Mouse (Mus musculus) layer of hippocampus, postnatal 25 days (tissue): ENCODE results near the gene Lypd4. TPM values are rescaled to one million over a fixed set of nuclear protein-coding genes. Genes with fewer than 3 reads are reported as not detected.

Source experiments
- DNase-seq, 2 experiments: peaks; one replicate each; pipeline ENCODE4 v3.0.0; 2022; ENCODE audit warnings: mixed read lengths in 2 of 2, low spot score in 1 of 2; ENCODE audit errors: extremely low spot score in 1 of 2
- total RNA-seq, 2 experiments: library from RNA; stranded (reverse); gene quantifications; 2 replicates each; pipeline ENCODE4 v1.2.3; 2021

The Lypd4 gene
- total RNA-seq, 2 experiments from 2014 or later = not detected

DNA sequence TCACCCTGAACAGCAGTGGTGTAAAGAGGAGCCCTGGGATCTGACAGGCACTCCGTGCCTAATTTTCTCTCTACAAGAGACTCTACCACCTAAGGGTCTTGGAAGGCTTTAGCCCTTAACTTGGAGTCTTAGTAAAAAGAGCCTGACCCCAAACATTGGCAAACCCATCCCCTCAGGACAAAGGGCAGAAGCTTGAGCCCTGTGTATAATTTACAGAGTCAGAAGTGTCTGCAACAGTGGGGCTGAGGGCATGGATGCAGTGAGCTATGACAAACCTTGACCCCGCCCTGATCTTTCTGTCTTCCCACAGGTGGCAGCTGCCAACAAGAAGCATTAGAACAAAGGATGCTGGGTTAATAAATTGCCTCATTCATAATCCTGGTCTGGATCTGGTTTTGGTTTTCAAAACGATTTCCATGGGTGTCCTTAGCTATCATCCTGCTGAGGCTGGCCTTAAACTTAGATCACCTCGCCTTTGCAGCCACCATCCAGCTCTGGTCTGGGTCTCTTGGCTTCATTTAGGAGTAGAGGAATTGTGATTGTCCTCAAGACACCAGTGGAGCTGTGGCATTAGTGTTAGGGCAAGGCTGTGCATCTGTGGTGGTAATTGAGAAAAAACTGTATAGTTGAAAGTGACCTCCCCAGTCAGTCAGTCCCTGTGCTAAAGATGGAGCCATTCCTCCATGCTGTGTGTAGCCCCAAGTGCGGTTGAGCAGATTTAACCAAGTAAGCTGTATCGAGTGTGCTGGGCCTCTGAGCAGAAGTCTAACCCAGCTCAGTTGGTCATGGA, 19.9 kb upstream of the Lypd4 start:
- no peak for DNase-seq

DNA sequence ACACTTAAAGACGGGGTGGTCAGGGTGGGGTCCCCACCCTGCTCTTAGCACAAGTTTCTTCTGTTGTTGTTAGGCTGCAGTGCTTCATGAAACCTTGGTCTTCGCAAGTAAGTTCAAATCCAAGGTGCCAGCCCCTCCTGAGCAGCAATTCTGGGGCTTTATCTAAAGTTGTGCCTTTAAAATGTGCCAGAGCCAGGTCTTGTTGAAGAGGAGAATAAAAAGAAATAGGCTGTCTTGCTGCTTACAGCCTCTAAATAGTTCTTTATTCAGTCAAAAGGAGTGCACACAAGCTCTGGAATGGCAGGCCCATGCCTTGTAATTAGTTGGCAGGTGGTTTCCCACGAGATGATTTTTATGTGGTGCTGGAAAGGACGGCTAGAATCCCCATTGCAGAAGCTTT, 17.4 kb upstream of the Lypd4 start:
- no peak for DNase-seq

DNA sequence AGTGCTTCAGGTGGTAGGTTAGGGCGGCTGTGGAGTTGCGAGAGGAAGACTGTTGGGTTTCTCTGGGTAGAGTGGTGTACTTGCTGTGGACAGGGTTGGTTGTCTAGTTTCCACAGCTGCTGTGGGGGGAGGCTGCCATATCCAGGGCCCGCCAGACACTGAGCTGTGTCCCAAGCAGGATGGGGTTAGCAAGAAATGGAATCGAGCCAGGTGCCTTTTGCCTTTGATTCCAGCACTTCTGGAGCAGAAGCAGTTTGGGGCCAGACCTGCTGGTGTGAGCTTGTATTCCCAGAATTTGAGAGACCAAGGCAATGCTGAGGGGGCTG, 16.5 kb upstream of the Lypd4 start:
- no peak for DNase-seq

DNA sequence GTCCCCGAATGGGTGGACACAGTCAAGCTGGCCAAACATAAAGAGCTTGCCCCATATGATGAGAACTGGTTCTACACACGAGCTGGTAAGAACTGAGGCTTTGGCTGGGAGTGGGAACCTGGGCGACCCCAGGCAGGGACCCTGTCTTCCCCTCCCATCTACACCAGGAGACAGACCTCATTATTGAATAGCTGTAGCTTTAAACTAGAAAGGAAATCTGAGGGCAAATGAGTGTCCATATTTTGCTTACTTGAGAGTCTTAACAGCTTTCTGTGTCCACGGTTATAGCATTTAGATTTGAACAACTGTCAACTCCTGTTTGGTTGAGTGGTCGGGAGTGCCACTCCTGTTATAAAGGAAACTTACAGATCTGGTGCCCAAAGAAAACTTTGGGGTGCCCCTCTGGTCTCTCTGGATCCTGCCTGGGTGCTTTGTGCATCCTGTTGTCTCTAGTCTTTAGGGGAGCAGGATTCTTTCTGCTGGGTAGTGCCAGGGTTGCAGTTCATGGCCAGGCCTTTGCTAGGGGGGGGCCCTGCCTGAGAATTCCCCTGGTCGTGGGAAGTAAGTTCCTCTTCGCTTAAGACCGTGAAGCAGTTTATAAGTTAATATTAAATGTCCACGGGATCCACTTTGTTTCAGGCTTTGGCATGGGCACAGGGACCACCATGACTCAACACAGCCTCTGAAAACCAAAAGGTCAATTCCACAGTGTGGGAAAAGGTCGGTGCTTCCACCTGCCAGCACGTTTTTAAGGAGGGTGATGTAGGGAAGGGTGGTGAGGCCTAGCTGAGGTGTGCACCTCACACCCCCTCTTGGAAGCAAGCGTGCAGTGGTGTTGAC, 15.9 kb upstream of the Lypd4 start:
- no peak for DNase-seq

DNA sequence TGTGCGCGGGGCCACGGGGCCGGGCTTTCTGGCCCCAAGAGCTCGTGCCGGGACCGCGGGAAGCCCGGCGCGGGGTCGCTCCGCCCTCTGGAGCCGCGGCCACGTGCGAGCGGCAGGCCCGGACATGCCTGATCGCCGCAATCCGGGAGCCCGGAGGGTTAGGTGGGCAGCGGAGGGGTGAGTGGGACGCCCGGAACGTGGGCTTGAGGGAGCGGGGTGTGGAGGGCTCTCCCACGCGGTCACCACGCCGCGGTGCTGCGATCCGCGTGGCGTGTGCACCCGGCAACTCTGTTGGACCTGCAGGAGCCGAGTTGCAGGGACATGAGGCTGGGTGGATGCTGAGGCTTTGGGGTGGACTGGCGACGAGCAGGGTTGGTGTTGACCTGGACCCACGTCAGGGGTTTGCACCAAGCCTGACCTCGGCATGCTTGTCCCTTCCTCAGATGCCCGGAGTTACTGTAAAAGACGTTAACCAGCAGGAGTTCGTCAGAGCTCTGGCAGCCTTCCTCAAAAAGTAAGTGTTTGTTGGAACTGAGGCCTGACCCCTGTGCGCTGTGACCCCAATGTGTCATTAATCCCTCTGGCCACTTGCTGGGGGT, 15.1 kb upstream of the Lypd4 start:
- DNase-seq = no peak

DNA sequence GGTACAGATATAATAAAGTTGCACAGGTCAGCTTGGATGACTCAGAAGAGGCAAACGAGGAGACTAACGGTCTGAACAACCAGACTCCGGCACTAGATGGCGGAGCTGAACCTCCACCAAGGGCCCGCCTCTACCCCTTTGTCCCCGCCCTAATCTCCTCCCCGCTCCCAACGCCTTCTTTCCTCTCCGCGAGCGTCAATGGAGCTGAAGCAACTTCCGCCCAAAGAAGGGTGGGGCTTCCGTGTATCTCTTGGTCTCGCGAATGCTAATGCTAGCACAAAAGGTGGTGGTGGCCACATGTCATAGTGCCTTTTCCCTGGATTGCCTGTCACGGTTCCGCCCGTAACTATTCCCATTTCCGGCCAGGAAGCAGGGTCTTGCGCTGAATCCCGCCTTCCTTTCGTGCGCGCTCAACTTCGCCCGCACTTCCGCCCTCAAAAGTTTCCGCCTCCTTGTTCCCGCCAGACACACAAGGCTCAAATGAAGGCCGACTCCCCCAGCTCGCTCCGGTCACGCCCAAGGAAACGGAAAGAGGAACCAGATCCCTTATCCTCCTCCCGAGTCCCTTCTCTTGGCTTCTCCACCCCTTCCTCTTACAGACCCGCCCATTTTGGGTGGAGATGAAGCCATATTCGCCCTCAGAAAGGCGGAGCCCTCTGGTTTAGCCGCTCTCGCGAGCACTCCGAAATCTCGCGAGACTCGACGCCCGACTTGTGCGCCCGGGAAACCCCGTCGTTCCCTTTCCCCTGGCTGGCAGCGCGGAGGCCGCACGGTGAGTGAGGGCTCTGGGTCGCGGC, 14.4 kb upstream of the Lypd4 start, which contains the start of gene Rps19:
TSS of gene Rps19 (plus strand) at position 476 of the 797 bp plus-strand sequence.
- peak; percentile 96 to 97 for DNase-seq

DNA sequence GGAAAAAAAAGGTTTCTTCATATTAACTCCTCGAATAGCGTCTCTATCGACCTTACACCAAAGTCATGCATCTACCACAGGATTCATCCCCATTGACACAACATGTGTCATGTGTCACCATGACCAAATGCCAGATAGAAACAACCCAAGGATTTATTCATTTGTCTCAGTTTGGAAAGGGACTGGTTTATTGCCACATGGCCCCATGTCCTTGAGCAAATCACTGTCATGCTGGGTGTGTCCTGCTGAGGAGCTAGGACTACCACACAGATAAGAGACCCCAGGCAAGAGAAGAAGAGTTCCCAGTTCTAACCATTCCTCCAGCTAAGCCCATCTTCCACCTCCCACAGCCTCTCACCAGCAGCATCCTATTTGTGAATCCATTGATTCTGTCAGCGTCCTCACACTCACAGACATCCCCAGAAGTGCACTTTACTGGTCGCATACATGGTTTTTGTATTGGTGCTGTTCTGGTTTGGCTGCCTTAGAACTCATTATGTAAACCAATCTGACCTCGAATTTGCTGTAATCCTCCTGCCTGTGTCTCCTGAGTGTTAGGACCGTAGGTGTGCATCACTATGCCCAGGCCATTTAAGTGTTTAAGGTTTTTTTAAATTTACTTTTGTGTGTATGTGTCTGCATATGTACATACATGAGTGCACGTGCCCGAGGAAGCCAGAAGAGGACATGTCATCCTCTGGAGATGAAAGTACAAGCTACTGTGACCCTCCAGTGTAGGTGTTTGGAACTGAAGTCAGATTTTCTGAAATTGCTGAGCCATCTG, 12.9 kb upstream of the Lypd4 start:
- no peak for DNase-seq

DNA sequence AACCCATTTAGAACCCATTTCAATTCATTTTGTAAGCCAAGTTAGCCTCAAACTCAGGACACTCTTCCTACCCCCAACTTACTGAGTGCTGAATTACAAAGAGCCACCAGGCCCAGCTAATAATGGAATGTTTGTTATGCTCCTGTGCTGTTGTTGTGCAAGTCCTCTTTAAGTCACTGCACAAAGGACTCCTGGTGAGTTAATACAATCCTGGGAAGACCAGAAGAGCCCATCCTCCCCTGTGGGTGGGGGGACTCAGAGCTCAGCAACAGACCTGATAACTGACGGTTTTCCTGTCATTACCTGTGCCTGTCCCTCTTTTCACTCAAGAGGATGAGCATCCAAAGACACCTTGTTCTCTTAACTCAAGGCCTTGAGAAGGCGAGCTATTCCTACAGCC, 9.9 kb upstream of the Lypd4 start:
- DNase-seq = no peak

DNA sequence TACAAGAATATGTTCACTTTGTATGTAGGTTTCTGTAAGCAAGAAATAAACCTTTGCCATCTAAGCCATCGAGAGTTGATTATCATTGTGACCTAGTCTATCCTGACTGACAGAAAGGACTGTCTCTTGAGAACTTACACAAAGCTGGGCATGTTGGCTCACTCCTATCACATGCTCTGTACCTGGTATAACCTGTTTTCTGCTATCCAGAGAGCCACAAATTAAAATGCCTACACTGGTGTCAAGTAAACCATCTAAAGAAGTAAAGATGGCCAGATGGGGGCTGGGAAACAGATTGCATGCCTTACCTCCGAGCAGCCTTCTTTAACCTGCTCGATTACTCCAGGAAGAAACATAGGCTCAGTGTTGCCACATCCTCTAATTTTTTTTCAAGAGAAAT, 7.8 kb upstream of the Lypd4 start:
- no peak for DNase-seq

DNA sequence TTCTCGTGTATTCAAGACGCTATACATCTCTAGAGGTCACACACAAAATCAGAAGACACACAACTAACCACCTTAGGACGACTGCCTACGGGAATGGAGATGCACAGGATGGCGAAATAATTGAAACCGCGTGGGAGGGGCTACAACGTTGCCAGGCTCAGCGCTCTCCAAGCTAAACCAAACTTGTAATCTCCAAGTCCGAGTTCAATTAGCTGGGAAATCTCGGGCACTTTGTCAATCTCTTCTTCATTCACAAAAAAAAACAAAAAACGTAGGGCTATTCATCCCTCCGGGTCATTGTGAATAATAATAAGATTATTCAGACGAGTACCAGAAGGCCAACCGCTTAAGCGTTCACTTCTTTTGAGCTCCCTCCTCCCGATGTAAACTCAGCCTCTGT, 661 bp downstream of the Lypd4 start:
- no peak for DNase-seq

DNA sequence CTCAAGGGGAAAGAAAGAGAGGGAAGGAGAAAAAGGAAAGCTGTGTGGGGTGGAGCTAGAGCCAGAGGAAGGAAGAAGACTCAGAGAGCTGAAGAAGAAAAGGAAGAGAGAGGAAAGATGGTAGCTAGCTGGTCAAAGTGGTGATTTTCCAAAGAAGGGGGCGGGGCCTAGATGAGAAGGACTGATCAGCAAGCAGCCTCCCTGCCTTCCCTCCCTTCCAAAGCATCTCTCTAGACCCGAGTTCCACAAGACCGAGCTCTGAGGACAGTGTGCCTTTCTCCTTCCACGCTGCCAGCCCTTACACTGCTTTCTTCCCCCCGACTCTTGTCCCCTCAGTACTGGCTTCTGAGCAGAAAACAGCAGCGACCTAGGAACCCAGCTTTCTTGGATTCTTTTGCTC, 5.6 kb downstream of the Lypd4 start:
- no peak for DNase-seq

DNA sequence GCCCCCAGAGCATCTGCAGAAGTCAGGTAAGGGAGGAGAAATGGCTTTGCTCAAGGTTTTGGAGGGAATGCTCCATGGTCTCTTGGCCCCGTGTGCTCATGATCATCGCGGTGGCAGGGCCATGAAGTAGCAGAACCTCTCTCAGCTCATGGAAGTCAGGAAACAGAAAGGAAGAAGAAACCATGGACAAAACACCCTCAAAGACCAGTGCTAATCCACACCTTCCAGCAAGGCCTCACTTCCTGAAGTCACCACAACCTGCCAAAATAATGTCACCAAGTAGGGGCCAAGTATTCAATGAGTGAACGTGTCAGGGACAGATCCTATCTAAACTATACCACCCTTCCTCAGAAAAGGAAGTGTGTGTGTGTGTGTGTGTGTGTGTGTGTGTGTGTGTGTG, 6.9 kb downstream of the Lypd4 start:
- no peak for DNase-seq

DNA sequence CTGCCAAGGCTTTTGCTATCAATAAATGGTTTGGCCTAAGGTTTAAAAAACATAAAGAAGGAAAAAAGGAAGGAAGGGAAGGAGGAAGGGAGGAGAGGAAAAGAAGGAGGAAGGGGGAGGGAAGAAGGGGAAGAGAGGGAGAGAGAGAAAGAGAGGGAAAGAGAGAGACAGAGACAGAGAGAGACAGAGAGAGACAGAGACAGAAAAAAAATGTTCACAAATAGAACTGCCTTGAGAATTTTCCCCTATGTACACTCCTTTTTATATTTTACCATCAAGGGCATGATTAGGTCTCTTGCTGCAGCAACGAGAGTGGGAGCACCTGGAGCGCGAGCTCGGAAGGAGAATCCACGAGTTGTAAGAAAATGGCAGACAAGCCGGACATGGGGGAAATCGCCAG, 7.8 kb downstream of the Lypd4 start, which contains the start of gene Gm9844:
TSS of gene Gm9844 (plus strand) at position 301 of the 400 bp plus-strand sequence.
- DNase-seq = no peak

DNA sequence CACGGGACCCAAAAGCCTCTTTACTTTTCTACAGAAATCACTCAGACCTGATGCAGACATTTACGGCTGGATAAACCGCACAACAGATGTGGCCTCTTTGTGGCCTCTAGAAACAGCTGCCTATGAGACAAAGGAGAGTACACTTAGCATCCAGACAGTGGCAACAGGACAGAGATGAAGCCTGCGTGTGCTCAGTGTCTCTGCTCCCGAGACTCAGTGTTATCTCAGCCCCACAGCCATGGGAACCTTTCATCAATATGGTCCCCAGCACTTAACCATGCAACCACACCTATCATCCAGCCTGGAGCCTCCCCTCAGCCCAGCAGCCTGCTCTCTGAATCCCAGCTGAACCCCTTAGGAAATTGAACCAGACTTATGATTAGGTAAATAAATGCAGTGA, 10.5 kb downstream of the Lypd4 start:
- DNase-seq = no peak

DNA sequence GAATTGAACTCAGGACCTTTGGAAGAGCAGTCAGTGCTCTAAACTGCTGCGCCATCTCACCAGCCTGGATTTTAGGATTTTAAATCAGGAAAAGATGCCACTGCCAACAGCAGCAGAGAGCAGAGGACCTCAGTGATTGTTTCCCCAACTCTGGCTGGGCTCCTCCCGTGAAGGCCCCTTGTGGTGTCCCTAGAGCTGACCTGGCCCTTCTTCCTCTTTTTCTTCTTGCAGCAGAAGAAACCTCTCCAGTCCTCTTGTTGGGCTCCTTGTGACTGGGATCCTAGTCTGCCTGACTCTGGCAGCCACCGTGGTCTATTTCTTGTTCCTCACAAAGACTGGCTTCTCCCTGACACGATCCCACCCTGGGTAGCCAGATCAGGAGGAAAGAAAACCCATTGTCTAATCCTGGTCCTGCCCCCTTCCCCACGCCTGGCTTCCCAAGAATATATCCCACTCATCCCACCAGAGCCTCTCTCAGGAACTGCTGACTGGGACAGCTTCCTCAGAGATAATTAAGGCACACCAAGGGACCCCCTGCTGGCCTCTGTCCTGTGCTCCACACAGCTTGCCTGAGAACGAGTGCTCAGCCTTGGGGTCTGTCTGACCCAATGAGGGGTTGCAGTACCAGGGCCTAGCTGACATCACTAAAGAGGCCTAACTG, 13.2 kb downstream of the Lypd4 start:
- DNase-seq = no peak

DNA sequence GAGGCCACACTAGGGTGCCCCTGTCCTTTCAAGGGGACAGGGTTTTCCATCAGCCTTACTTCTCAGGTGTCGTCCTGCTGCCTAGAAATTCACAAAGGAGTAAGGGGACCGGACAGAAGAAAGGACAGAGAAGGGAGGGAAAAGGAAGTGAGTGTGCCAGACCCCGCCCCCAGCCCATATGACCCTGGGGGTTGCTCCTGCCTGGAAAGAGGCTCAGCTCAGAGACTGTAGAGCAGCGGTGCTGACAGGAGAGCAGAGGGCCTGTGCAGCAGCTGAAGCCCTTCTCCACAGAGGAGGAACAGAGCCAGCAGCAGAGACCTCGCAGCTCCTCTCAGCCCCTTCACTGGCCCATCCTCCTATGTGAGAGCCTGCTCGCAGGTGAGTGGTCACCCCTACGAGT, 16.0 kb downstream of the Lypd4 start:
- no peak for DNase-seq

DNA sequence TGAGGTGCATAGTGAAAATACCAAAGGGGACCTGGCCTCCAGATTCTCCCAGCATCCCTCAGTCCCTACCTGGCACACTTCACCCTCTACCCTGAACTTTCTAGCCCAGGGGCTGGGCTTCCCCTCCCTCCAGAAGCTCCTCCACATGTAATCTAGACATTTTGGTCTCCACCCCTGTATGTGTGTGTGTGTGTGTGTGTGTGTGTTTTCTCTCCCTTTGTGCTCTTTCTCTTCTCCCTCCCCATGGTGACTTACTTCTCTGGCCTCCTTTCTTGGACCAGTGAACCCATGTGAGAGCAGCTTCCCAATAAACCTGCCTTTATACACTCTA, 16.5 kb downstream of the Lypd4 start:
- DNase-seq = no peak

DNA sequence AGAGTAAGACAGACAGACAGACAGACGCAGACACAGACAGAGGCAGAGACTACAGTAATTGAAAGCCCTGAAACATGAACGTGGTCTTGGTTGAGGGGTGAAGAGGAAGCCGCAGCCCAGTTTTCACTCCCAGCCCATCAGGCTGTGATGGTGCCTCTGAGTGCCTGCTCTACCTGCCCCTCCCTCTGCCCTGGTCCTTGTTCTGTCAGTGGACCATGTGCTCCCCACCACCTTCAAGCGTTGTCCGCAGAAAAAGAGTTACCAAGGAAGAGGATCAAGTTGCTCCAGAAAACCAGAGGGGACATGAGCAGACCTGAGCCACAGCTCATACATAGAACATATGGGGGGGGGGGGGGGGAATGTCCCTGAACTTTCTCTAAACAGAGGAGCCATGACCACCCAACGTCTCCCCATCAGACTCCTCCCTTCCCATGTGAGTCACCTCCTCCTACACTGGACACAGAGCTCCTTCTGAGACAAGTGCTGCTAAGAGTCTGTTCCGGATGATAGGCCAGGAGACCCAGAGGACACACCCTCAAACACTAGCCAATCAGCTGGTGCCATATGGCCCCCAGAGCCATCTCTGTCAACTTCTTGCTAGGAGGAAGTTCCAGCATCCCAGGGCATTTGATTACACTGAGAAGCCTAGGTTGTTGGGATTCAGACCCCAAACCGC, 17.0 kb downstream of the Lypd4 start:
- no peak for DNase-seq
